Mouse (Mus musculus) kidney, adult 2 months (tissue): ENCODE data around the gene 9030025P20Rik.
"Not testable (repeated sequence)": the region's sequence is repeated elsewhere in the genome, so short reads cannot be mapped to it uniquely, and the experiment has no call there.

Experiments
- CTCF ChIP-seq: fragments of 200-500 bp; conservative IDR thresholded peaks from 2 replicates; pipeline ENCODE4 v1.5.1; 2011; ENCODE audit warnings: low read depth, mild to moderate bottlenecking, control low read depth, low read length, moderate library complexity, mixed read lengths; ENCODE audit not compliant: insufficient read depth, insufficient read length
- POLR2A ChIP-seq: fragments of 200-500 bp; IDR thresholded peaks from one replicate; pipeline ENCODE4 v1.6.1; 2011; ENCODE audit warnings: low read depth, low read length, control low read depth

GRCm38 (mm10) chr17:15024502-15025193 is 46.4 kb downstream of the 9030025P20Rik start:
- not testable (repeated sequence) for TF ChIP-seq POLR2A, CTCF
